Mouse (Mus musculus) heart, adult 2 months (tissue): ENCODE results near the gene Hoxb7. TPM values are rescaled to one million over a fixed set of nuclear protein-coding genes. Genes with fewer than 3 reads are reported as not detected.

Experiments
- DNase-seq, 2 experiments: peaks; one replicate each; pipeline ENCODE4 v3.0.0; 2021
- H3K27ac ChIP-seq: fragments of 200-600 bp; 2 replicates; pipeline ENCODE4 v1.8.1; 2022
- H3K27me3 ChIP-seq: fragments of 200-500 bp; 2 replicates; pipeline ENCODE4 v1.6.1; 2012; ENCODE audit warnings: mild to moderate bottlenecking, low read length, inconsistent platforms, mixed read lengths; ENCODE audit not compliant: control insufficient read depth, insufficient read depth
- H3K36me3 ChIP-seq: fragments of 200-500 bp; 2 replicates; pipeline ENCODE4 v1.6.1; 2012; ENCODE audit warnings: low read length, inconsistent platforms; ENCODE audit not compliant: control insufficient read depth, insufficient read depth
- H3K4me1 ChIP-seq: fragments of 200-500 bp; 2 replicates; pipeline ENCODE4 v1.6.1; 2011; ENCODE audit warnings: low read length; ENCODE audit not compliant: control insufficient read depth, insufficient read depth
- H3K4me3 ChIP-seq: fragments of 200-600 bp; 2 replicates; pipeline ENCODE4 v1.8.1; 2022
- H3K79me2 ChIP-seq: fragments of 200-500 bp; replicated peaks from 2 replicates; pipeline ENCODE4 v1.6.1; 2012; ENCODE audit warnings: mild to moderate bottlenecking, inconsistent platforms, low read length, moderate library complexity, mixed read lengths; ENCODE audit not compliant: control insufficient read depth, insufficient read depth
- H3K9ac ChIP-seq: fragments of 200-500 bp; 2 replicates; pipeline ENCODE4 v1.6.1; 2012; ENCODE audit warnings: low read depth, mild to moderate bottlenecking, control low read depth, inconsistent platforms, low read length, mixed read lengths
- CTCF ChIP-seq: fragments of 200-600 bp; IDR thresholded peaks from 2 replicates; pipeline ENCODE4 v1.8.1; 2022; ENCODE audit warnings: antibody characterized with exemption, mild to moderate bottlenecking, moderate library complexity
- EP300 ChIP-seq: fragments of 200-500 bp; IDR thresholded peaks from 2 replicates; pipeline ENCODE4 v1.6.1; 2011; ENCODE audit warnings: low read depth, low read length, control low read depth; ENCODE audit not compliant: insufficient read depth
- POLR2A ChIP-seq: fragments of 200-500 bp; IDR thresholded peaks from 2 replicates; pipeline ENCODE4 v1.6.1; 2011; ENCODE audit warnings: mild to moderate bottlenecking, low read depth, low read length, control low read depth; ENCODE audit not compliant: insufficient read depth
- WGBS: fragments of 180-500 bp; shearing (Covaris S2); methylation state at CpG from one replicate; pipeline ENCODE4 v1.1.7; 2018; 5-methylcytosine and 5-hydroxymethylcytosine counted together
- intact Hi-C: fragments of 180-260 bp; cut with DNase I; formaldehyde crosslinking; loops from one replicate; pipeline ENCODE4 v1.15.1; 2025
- long read RNA-seq: library from polyadenylated mRNA; stranded (forward); transcript quantifications from one replicate; pipeline ENCODE4 v2.0.0, GENCODE M21; 2021
- polyA plus RNA-seq: library from polyadenylated mRNA; depleted of rRNA; stranded (reverse); fragments of >200 nt; gene quantifications from 2 replicates; pipeline ENCODE4 v1.2.3, GENCODE M21; 2012; rRNA removed
- total RNA-seq, 2 experiments: library from RNA; stranded (reverse); gene quantifications; 2 replicates each; pipeline ENCODE4 v1.2.3; 2021

Hoxb7 gene
- not detected for total RNA-seq
- polyA plus RNA-seq = not detected in 2 replicates
- long read RNA-seq = 0 reads

DNA sequence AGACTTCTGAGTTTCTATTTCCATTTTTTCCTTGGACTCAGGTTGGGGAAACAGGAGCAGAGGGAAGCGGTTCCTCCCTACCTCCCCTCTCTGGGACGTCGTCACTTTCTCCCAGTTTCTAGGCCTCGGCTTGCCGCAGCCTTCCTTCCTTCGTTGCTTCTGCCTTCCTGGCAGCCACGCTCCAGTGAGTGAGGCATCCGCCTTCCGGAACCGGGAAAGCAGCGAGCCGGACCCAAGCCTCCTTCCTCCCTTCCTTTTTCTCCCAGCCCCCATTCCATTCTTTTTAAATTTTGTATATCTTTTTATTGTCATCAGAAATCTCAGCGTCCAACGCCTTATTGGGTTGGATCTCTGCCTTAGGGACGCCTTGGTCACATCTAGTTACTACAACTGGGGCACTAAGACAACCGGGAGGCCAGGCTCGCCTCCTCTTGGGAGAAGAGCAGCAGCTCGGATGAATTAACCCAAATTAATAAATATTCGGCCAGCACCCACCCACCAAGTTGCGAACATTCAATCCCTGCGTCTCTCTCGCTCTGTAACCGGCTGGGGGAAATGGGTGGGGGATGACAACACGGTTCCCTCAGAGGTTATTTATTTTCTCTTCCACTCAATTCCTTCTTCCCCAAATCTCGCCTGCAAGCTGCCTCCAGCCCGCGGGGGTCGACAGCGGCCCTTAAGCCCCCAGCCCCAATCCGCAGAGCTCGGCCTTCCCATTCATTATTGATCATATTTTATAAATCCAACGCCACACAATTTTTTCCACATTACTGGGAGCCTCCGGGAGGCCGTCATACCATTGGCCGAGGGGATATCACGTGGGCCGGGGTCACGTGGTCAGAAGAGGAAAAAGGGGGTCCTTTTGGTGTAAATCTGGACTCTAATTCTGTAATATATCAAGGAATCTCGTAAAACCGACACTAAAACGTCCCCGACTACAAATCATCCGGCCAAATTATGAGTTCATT is at the start of gene Hoxb7:
Gene Hoxb7 (plus strand): TSS at position 853 of the 968 bp plus-strand sequence.
- WGBS = 4% methylated on average over 43 of the region's 43 CpGs
- Histone ChIP-seq H3K36me3 (no peaks in the 10 kb centered on the region), H3K27ac (no peak within 1 kb of the TSS), H3K79me2 (no peaks in the 10 kb centered on the region), H3K9ac (no peak within 1 kb of the TSS), H3K27me3 (peaks cover 51% of the 10 kb centered on the region), H3K4me1 (peaks cover 1% of the 10 kb centered on the region; the same call in 1 of the 2 replicates), H3K4me3 (peak within 1 kb of the TSS; percentile 11; the same call in 1 of the 2 replicates)
- intact Hi-C loops = loop anchor here (10.0 kb wide), 2 partner anchors 281 to 439 kb away; partner anchors contain the start of gene Igf2bp1
- no peak for DNase-seq
- TF ChIP-seq POLR2A = no peak
- TF ChIP-seq EP300 = no peak
- TF ChIP-seq CTCF = no peak

GRCm38 (mm10) chr11:96240211-96240610 is 46.2 kb upstream of the Hoxb7 start:
- Histone ChIP-seq H3K27me3 (peaks cover 1% of the 10 kb centered on the region; the same call in 1 of the 2 replicates), H3K9ac (no peak overlapping the region), H3K36me3 (no peaks in the 10 kb centered on the region), H3K27ac (no peak overlapping the region), H3K79me2 (no peaks in the 10 kb centered on the region), H3K4me1 (no peaks in the 10 kb centered on the region), H3K4me3 (no peak overlapping the region)
- 2% methylated on average over 7 of the region's 7 CpGs for WGBS
- no peak for TF ChIP-seq EP300
- peak; percentile 79 for TF ChIP-seq CTCF
- TF ChIP-seq POLR2A = no peak
- peak; percentile 15 to 60 for DNase-seq
- intact Hi-C loops = loop anchor here (1.0 kb wide), 1 partner anchor 95 kb away; no protein-coding TSS in a partner anchor

DNA sequence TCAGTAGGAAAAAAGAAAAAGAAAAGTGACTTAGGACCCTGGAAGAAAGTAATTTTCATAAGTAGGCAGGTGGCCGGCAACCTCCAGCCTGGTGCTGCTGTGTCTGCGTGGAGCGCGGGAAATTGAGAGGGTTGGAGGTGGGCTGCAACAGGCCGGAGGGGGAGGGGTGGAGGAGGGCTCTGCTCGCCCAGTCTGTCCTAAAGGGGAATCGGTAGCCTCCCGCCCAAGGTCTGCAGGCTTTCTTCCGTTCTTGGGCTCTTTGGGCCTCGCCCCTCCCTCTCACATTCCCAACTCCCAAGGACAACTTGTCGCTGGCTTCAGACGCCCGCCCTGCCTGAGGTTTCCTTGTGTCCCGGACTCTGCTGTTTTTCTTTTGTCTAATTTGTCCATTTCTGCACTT is 35.5 kb upstream of the Hoxb7 start:
- DNase-seq = no peak
- H3K79me2 ChIP-seq = no peaks in the 10 kb centered on the region
- 3% methylated on average over 14 of the region's 14 CpGs for WGBS

GRCm38 (mm10) chr11:96251480-96252031 is 34.9 kb upstream of the Hoxb7 start:
- TF ChIP-seq EP300 = no peak
- TF ChIP-seq POLR2A = no peak
- TF ChIP-seq CTCF = no peak
- Histone ChIP-seq H3K27me3 (peaks cover 20% of the 10 kb centered on the region), H3K4me1 (no peaks in the 10 kb centered on the region), H3K79me2 (no peaks in the 10 kb centered on the region), H3K36me3 (no peaks in the 10 kb centered on the region), H3K4me3 (no peak overlapping the region), H3K9ac (no peak overlapping the region), H3K27ac (no peak overlapping the region)
- WGBS = 4% methylated on average over 46 of the region's 46 CpGs
- intact Hi-C loops = no loop called here
- DNase-seq = no peak

More for the DNA sequence above, 35.5 kb upstream of the Hoxb7 start:
- no peaks in the 10 kb centered on the region for H3K4me1 ChIP-seq
- H3K9ac ChIP-seq = no peak overlapping the region
- H3K36me3 ChIP-seq = no peaks in the 10 kb centered on the region
- no peak for TF ChIP-seq CTCF
- no peak for TF ChIP-seq POLR2A
- TF ChIP-seq EP300 = no peak
- H3K27me3 ChIP-seq = peaks cover 19% of the 10 kb centered on the region
- no peak overlapping the region for H3K27ac ChIP-seq
- no peak overlapping the region for H3K4me3 ChIP-seq
- intact Hi-C loops = no loop called here

DNA sequence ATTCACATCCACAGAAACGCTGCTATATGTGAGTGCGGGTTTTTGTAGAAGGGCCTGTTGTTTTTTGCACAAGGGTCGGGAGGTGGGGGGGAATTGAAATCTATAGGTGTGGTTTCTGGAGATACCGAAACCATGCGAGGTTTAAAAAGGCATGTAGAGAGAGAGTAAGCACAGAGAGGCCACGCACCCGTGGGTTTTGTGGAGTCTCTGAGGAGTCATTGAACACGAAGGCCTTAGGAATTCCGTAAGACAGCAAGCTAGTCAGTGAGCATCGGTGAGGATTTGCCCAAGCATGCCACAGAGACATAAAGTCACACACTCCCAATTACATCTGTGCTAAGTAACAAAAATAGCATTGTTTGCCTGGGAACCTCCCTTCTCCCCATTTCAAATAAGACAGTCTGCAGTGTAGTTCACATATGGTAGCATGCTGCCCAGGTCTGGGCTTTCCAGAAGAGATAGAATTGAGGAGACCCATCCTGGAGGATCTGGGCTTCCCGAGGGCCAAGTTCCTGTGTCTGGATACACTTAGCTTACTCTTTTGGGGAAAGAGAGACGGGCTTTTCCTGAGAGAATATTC is 33.8 kb upstream of the Hoxb7 start:
- intact Hi-C loops = no loop called here
- 8% methylated on average over 12 of the region's 12 CpGs for WGBS
- H3K27me3 ChIP-seq = peaks cover 22% of the 10 kb centered on the region

More for the DNA sequence above, 33.8 kb upstream of the Hoxb7 start:
- Histone ChIP-seq H3K27ac (no peak overlapping the region), H3K9ac (no peak overlapping the region), H3K79me2 (no peaks in the 10 kb centered on the region), H3K4me3 (no peak overlapping the region), H3K36me3 (no peaks in the 10 kb centered on the region), H3K4me1 (no peaks in the 10 kb centered on the region)
- TF ChIP-seq EP300 (no peak), POLR2A (no peak), CTCF (no peak)
- DNase-seq = no peak
